Mouse (Mus musculus) Patski (cell line): ENCODE measurements around the gene Ndrg2. TPM values are rescaled to one million over a fixed set of nuclear protein-coding genes. Genes with fewer than 3 reads are reported as not detected.
"Not testable (repeated sequence)": the region's sequence is repeated elsewhere in the genome, so short reads cannot be mapped to it uniquely, and the experiment has no call there.

ENCODE experiments used
- ATAC-seq: fragments of 100-300 bp; one replicate; pipeline ENCODE4 v1.8.0; 2021
- CTCF ChIA-PET: fragments of 350-600 bp; sonication (Branson Sonifier 250); formaldehyde crosslinking; loops from one replicate; lab custom pipeline; 2022; ENCODE audit warnings: inconsistent platforms; lab: Charles Lee
- POLR2A ChIA-PET: fragments of 350-600 bp; sonication (Branson Sonifier 250); formaldehyde crosslinking; loops from one replicate; lab custom pipeline; 2022; ENCODE audit warnings: antibody characterized with exemption, inconsistent platforms; lab: Charles Lee
- DNase-seq: peaks from one replicate; pipeline ENCODE4 v3.0.0-alpha.2; 2011; ENCODE audit warnings: low read depth, low spot score
- H3K27me3 ChIP-seq: fragments of 371-371 bp; one replicate; pipeline ENCODE4 v1.5.1; 2021
- CTCF ChIP-seq: fragments of 100-300 bp; IDR thresholded peaks from one replicate; pipeline ENCODE4 v1.5.1; 2021
- in situ Hi-C: fragments of 300-500 bp; cut with MboI; formaldehyde crosslinking; loops from 3 replicates; pipeline ENCODE4 v1.11.1; 2018; ENCODE audit warnings: low pct_unique_long_range_greater_than_20kb, mixed read lengths
- polyA plus RNA-seq: library from polyadenylated mRNA; unstranded; gene quantifications from one replicate; pipeline ENCODE4 v1.2.3, GENCODE M21; 2021

Ndrg2 gene
- polyA plus RNA-seq, 1 experiment from 2014 or later, result 1.1 TPM

DNA sequence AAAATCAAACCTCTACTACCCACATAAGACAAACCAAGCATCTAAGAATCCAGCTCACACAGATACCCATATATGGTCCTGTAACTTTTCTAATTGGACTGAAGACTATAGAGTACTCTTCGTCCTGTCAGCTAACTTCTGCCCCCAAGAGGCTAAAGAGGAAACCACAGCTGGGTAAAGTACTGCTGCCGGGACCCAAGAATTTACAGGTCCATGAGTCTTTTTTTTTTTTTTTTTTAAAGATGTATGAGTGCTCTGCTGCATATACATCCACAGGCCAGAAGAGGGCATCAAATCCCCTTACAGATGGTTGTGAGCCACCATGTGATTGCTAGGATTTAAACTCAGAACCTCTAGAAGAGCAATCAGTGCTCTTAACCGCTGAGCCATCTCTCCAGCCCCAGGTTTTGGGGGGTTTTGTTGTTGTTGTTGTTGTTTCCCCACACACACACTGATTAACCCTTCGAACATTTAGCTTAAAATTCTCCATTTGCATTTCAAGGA is 30.4 kb downstream of the Ndrg2 start:
- DNase-seq (peak; percentile 50), ATAC-seq (peak; percentile 89)
- ChIA-PET POLR2A (interaction anchor here (0.5 to 0.9 kb wide), 5 partner anchors 11 to 992 kb away, joined by 3 to 5 read pairs (median 4); partner anchors contain the start of genes Apex1 and Osgep), CTCF (interaction anchor here (1.0 to 1.6 kb wide), 8 partner anchors 8 to 135 kb away, joined by 3 to 7 read pairs (median 4); no protein-coding TSS in a partner anchor)
- no peaks in the 10 kb centered on the region for H3K27me3 ChIP-seq
- in situ Hi-C loops, result no loop called here
- peak; percentile 71 for TF ChIP-seq CTCF

GRCm38 (mm10) chr14:51877517-51877916 is 36.4 kb downstream of the Ndrg2 start:
- DNase-seq (no peak), ATAC-seq (no peak)
- in situ Hi-C loops, result no loop called here
- ChIA-PET POLR2A (no interaction called here), CTCF (no interaction called here)
- H3K27me3 ChIP-seq, result no peaks in the 10 kb centered on the region
- TF ChIP-seq CTCF, result no peak

DNA sequence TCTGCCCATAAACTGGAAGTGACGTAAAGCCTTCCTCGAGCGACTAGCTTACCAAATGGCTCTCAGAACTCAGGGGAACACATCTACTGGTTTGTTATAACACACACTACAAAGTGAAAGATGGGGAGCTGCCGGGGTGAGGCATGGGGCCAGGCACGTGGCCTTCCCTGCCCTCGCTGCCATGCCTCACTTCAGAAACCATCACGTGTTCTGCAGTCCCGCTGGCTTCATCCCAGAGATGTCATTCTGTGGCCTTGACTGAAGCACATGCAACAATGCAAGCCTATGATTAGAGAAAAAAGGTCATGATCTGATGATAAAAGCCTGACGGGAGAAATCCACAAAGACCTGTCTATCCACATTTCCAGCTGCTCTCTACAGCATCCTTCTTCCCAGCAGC is 42.2 kb downstream of the Ndrg2 start:
- DNase-seq (no peak), ATAC-seq (no peak)
- no peaks in the 10 kb centered on the region for H3K27me3 ChIP-seq
- POLR2A ChIA-PET, result no interaction called here
- no peak for TF ChIP-seq CTCF
- CTCF ChIA-PET, result interaction anchor here (1.4 kb wide), 1 partner anchor 12 kb away, joined by 4 read pairs; no protein-coding TSS in a partner anchor
- in situ Hi-C loops, result no loop called here

DNA sequence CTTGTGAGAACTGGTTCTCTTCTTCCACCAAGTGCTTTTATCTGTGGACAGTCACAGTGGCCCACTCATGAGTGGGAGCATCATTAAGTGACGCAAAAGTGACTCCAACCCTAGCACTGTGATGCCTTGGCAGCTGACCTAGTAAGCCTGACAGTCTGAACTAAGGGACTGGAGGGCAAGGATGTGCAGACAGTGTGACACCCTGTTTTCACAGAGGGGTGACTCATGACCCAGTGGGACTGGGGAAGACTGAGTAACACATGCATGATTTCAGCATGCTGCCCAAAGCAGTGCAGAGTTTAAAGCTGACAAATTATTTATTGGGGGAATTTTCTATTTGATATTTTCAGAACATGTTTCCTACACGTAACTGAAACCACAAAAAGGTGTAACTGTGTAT is 43.2 kb downstream of the Ndrg2 start:
- DNase-seq (no peak), ATAC-seq (peak; percentile 60)
- ChIA-PET POLR2A (no interaction called here), CTCF (interaction anchor here (1.6 kb wide), 1 partner anchor 13 kb away, joined by 6 read pairs; no protein-coding TSS in a partner anchor)
- no peaks in the 10 kb centered on the region for H3K27me3 ChIP-seq
- no peak for TF ChIP-seq CTCF
- in situ Hi-C loops, result no loop called here

GRCm38 (mm10) chr14:51863603-51864002 is 50.4 kb downstream of the Ndrg2 start:
- CTCF ChIA-PET, in situ Hi-C loops, H3K27me3 ChIP-seq, DNase-seq: not testable (repeated sequence)
- POLR2A ChIA-PET, result interaction anchor here (0.7 kb wide), 1 partner anchor 20 kb away, joined by 3 read pairs; no protein-coding TSS in a partner anchor
- peak; percentile 93 for ATAC-seq

DNA sequence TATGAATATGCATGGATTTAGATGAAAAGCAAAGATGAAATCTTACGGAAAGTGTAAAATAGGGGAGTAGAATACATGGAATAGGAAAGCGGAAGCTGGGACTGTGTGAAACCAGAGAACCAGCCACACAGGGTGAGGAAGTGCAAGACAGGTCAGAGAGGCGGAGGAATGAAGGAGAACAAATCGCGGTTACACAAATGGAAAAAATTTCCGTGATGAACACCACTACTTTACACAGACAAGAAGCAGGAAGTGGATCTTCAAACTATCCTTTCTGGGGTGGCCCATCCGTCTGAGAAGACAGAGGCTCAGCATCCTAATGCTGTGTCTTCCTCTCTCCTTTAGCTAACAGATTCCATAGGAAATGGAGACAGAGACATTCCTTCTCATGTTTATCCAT is 58.7 kb downstream of the Ndrg2 start:
- POLR2A ChIA-PET, result interaction anchor here (0.6 kb wide), 1 partner anchor 302 kb away, joined by 6 read pairs; no protein-coding TSS in a partner anchor
- CTCF ChIA-PET, ATAC-seq, H3K27me3 ChIP-seq, DNase-seq: not testable (repeated sequence)
- in situ Hi-C loops, result loop anchor here (10.0 kb wide), 1 partner anchor 570 kb away; no protein-coding TSS in a partner anchor

Other genes starting within 250 kb of the Ndrg2 start
- not detected for gene Gm17079, start 218.7 kb downstream of the Ndrg2 start, polyA plus RNA-seq
- not detected for gene Gm5800, start 197.0 kb downstream of the Ndrg2 start, polyA plus RNA-seq
- gene Ang4, start 140.6 kb downstream of the Ndrg2 start, polyA plus RNA-seq, result not detected
- not detected for gene AY358078, start 114.1 kb downstream of the Ndrg2 start, polyA plus RNA-seq
- not detected for gene Ear6, start 60.5 kb downstream of the Ndrg2 start, polyA plus RNA-seq
- gene Mettl17, start 29.3 kb downstream of the Ndrg2 start, polyA plus RNA-seq, result 27.5 TPM
- gene Slc39a2, start 21.3 kb downstream of the Ndrg2 start, polyA plus RNA-seq, result 0.15 TPM
- gene Tppp2, start 4.3 kb upstream of the Ndrg2 start, polyA plus RNA-seq, result not detected
- not detected for gene Rnase13, start 8.6 kb upstream of the Ndrg2 start, polyA plus RNA-seq
- 80.2 TPM for gene Arhgef40, start 70.6 kb upstream of the Ndrg2 start, polyA plus RNA-seq
- gene Tmem253, start 101.5 kb upstream of the Ndrg2 start, polyA plus RNA-seq, result 3.4 TPM
- 74.8 TPM for gene Zfp219, start 106.6 kb upstream of the Ndrg2 start, polyA plus RNA-seq
- not detected for gene Olfr221, start 128.3 kb upstream of the Ndrg2 start, polyA plus RNA-seq
- gene Hnrnpc, start 189.9 kb upstream of the Ndrg2 start, polyA plus RNA-seq, result 359 TPM
- 6.4 TPM for gene Rpgrip1, start 196.5 kb upstream of the Ndrg2 start, polyA plus RNA-seq